Mouse (Mus musculus): ENCODE results near the gene Cd200r4.

The Cd200r4 gene

GRCm38 (mm10) chr16:44877595-44877994 is 66.1 kb downstream of the Cd200r4 start:
- DNase-seq: no peak
